Mouse (Mus musculus): ENCODE results near the gene Fkbp8. TPM values are rescaled to one million over a fixed set of nuclear protein-coding genes. Genes with fewer than 3 reads are reported as not detected.

The Fkbp8 gene
- total and polyA plus RNA-seq, 3 experiments, result 176 to 266 (median 178) TPM

- TF ChIP-seq MEF2A (IDR thresholded peaks at IDR 0.05; ENCODE audit: borderline replicate concordance, low read depth, low read length), result peak; percentile 81; the same call in 1 of the 2 replicates
- peak; percentile 95 for TF ChIP-seq MXI1 (IDR thresholded peaks at IDR 0.05; ENCODE audit: low read depth, low read length)
- TF ChIP-seq RCOR1 (conservative IDR thresholded peaks at IDR 0.05; ENCODE audit: low read depth, low read length), result no peak
- TF ChIP-seq HCFC1 (IDR thresholded peaks at IDR 0.05; ENCODE audit: low read depth, low read length), result peak; percentile 90
- peak; percentile 13 for TF ChIP-seq RAD21 (IDR thresholded peaks at IDR 0.05; ENCODE audit: low read depth, low read length)
- no peak; the same call in 1 of the 2 replicates for TF ChIP-seq MYC (IDR thresholded peaks at IDR 0.05; ENCODE audit: low read depth, low read length)
- peak; percentile 91 for TF ChIP-seq TCF12 (IDR thresholded peaks at IDR 0.05; ENCODE audit: low read depth, low read length)
- peak in 1 of 2 experiments; percentile 83; a peak in 2 of 4 replicates for TF ChIP-seq CTCF (conservative IDR thresholded peaks at IDR 0.05 in 1 of 2, IDR thresholded peaks at IDR 0.05 in 1 of 2; ENCODE audit: low read depth in 2 of 2, low read length in 2 of 2)
- peak; percentile 80 for TF ChIP-seq IRF4 (IDR thresholded peaks at IDR 0.05; ENCODE audit: low read depth, low read length)
- TF ChIP-seq GABPA (IDR thresholded peaks at IDR 0.05; ENCODE audit: insufficient replicate concordance, low read depth, low read length), result peak; percentile 17; the same call in 1 of the 2 replicates
- TF ChIP-seq SIN3A (IDR thresholded peaks at IDR 0.05; ENCODE audit: low read length), result peak; percentile 97
- peak; percentile 72 for TF ChIP-seq BHLHE40 (IDR thresholded peaks at IDR 0.05; ENCODE audit: low read depth, low read length)
- no peak; the same call in 1 of the 2 replicates for TF ChIP-seq E2F4 (IDR thresholded peaks at IDR 0.05; ENCODE audit: insufficient replicate concordance, low read depth, low read length)
- TF ChIP-seq NRF1 (IDR thresholded peaks at IDR 0.05; ENCODE audit: low read depth, low read length), result peak; percentile 90
- TF ChIP-seq ETS1 (conservative IDR thresholded peaks at IDR 0.05; ENCODE audit: low read depth, low read length), result peak; percentile 57
- no peak for TF ChIP-seq CHD1 (IDR thresholded peaks at IDR 0.05; ENCODE audit: low read depth, low read length)
- peak; percentile 80; the same call in 1 of the 2 replicates for TF ChIP-seq ZMIZ1 (IDR thresholded peaks at IDR 0.05; ENCODE audit: low read depth, low read length)
- peak; percentile 88; the same call in 1 of the 2 replicates for TF ChIP-seq KAT2A (IDR thresholded peaks at IDR 0.05; ENCODE audit: insufficient replicate concordance, low read length)
- peak; percentile 20; the same call in 1 of the 2 replicates for TF ChIP-seq USF1 (IDR thresholded peaks at IDR 0.05; ENCODE audit: low read depth, low read length)
- TF ChIP-seq MAZ (IDR thresholded peaks at IDR 0.05; ENCODE audit: low read depth, low read length), result peak; percentile 94
- TF ChIP-seq ZNF384 (IDR thresholded peaks at IDR 0.05; ENCODE audit: low read depth, low read length), result peak; percentile 14; the same call in 1 of the 2 replicates
- TF ChIP-seq ZKSCAN1 (IDR thresholded peaks at IDR 0.05; ENCODE audit: borderline replicate concordance, low read depth, low read length), result no peak
- TF ChIP-seq MAFK (IDR thresholded peaks at IDR 0.05; ENCODE audit: insufficient replicate concordance, low read length), result no peak
- TF ChIP-seq POLR2A (IDR thresholded peaks at IDR 0.05; ENCODE audit: low read depth, low read length), result peak; percentile 89
- TF ChIP-seq NELFE (IDR thresholded peaks at IDR 0.05; ENCODE audit: low read depth, low read length), result peak; percentile 82
- TF ChIP-seq JUND (conservative IDR thresholded peaks at IDR 0.05; ENCODE audit: low read depth, low read length), result no peak; the same call in 1 of the 2 replicates
- TF ChIP-seq UBTF (IDR thresholded peaks at IDR 0.05; ENCODE audit: low read depth, low read length), result peak; percentile 68; the same call in 1 of the 2 replicates
- peak; percentile 52; the same call in 1 of the 2 replicates for TF ChIP-seq CHD2 (IDR thresholded peaks at IDR 0.05; ENCODE audit: low read length)
- peak; percentile 99 for TF ChIP-seq ELF1 (IDR thresholded peaks at IDR 0.05; ENCODE audit: low read depth, low read length)
- TF ChIP-seq TBP (conservative IDR thresholded peaks at IDR 0.05; ENCODE audit: low read depth, low read length), result peak; percentile 71; the same call in 1 of the 2 replicates
- TF ChIP-seq ZC3H11A (IDR thresholded peaks at IDR 0.05; ENCODE audit: low read depth, low read length), result 0 out of 2 replicates have a peak, but pooled peaks have one; percentile 1
- peak; percentile 86 for TF ChIP-seq MAX (IDR thresholded peaks at IDR 0.05; ENCODE audit: low read length)
- no peak for TF ChIP-seq PAX5 (IDR thresholded peaks at IDR 0.05; ENCODE audit: low read length)
- TF ChIP-seq SMC3 (IDR thresholded peaks at IDR 0.05; ENCODE audit: low read depth, low read length), result 0 out of 2 replicates have a peak, but pooled peaks have one; percentile 18
- TF ChIP-seq JUN (IDR thresholded peaks at IDR 0.05; ENCODE audit: insufficient read depth, low read depth, low read length), result peak; percentile 41; the same call in 1 of the 2 replicates
- Histone ChIP-seq H3K4me3 (replicated peaks in 1 of 3; ENCODE audit: low read depth in 2 of 3, low read length in 2 of 3, poor library complexity in 1 of 3) (peak overlapping the region; percentile 86 to 98 (median 93)), H3K36me3 (replicated peaks in 1 of 2; ENCODE audit: control insufficient read depth in 1 of 2, insufficient read depth in 1 of 2, low read length in 1 of 2) (peaks cover 13 to 30% of the 10 kb centered on the region in 2 experiments), H3K4me2 (ENCODE audit: insufficient read depth, low read depth, poor library complexity, severe bottlenecking) (peak overlapping the region; percentile 86), H3K27ac (ENCODE audit: insufficient read depth, low read depth) (peak overlapping the region; percentile 75), H3K9ac (ENCODE audit: insufficient read depth, low read depth) (peak overlapping the region; percentile 94), H3K27me3 (replicated peaks) (no peaks in the 10 kb centered on the region), H3K9me3 (replicated peaks; ENCODE audit: low read length) (no peaks in the 10 kb centered on the region), H3K4me1 (ENCODE audit: control insufficient read depth in 1 of 2, insufficient read depth in 2 of 2) (peaks cover 6 to 27% of the 10 kb centered on the region in 2 experiments), H3K79me2 (replicated peaks; ENCODE audit: control insufficient read depth, extremely low read depth, insufficient read depth, poor library complexity, severe bottlenecking) (no peaks in the 10 kb centered on the region; the same call in 1 of the 2 replicates)
- dilution Hi-C loops (cut with MboI; ENCODE audit: extremely low pct_ligation_motif_present, extremely low pct_unique_long_range_greater_than_20kb, low sequenced_read_pairs), result no loop called here
- in situ Hi-C loops (cut with MboI; ENCODE audit: low pct_ligation_motif_present, low pct_unique_long_range_greater_than_20kb, low sequenced_read_pairs), result no loop called here
- DNase-seq (ENCODE audit: extremely low read depth), result peak; percentile 97
Measured at GRCm38 (mm10) chr8:70522592-70523403, 4.7 kb upstream of the Fkbp8 start.
